Mouse (Mus musculus) mouse embryonic stem cell (cell line): ENCODE measurements around the gene Ints3.

ENCODE experiments used
- in situ Hi-C, 2 experiments: fragments of 300-500 bp; cut with MboI; formaldehyde crosslinking; loops; 1 replicate in 1 of 2; 3 replicates in 1 of 2; pipeline ENCODE4 v1.14.3; 2019 to 2020; ENCODE audit warnings: low sequenced_read_pairs in 2 of 2, low pct_unique_long_range_greater_than_20kb in 1 of 2, mixed read lengths in 1 of 2; ENCODE audit not compliant: unreplicated experiment in 1 of 2

Gene Ints3

GRCm38 (mm10) chr3:90433381-90434020 lies at the start of gene Ints3:
Gene Ints3 (minus strand): TSS chr3:90433622.
- in situ Hi-C loops, result loop anchor here in 1 of 2 experiments (5.0 kb wide), 1 partner anchor 34 kb away; the partner anchor contains the start of gene Npr1

GRCm38 (mm10) chr3:90475831-90476611 lies 42.6 kb upstream of the Ints3 start, which contains the start of gene Ilf2:
Gene Ilf2 (plus strand): TSS chr3:90476126.
- in situ Hi-C loops, result loop anchor here (25.0 kb wide), 1 partner anchor 439 kb away; no protein-coding TSS in a partner anchor

DNA sequence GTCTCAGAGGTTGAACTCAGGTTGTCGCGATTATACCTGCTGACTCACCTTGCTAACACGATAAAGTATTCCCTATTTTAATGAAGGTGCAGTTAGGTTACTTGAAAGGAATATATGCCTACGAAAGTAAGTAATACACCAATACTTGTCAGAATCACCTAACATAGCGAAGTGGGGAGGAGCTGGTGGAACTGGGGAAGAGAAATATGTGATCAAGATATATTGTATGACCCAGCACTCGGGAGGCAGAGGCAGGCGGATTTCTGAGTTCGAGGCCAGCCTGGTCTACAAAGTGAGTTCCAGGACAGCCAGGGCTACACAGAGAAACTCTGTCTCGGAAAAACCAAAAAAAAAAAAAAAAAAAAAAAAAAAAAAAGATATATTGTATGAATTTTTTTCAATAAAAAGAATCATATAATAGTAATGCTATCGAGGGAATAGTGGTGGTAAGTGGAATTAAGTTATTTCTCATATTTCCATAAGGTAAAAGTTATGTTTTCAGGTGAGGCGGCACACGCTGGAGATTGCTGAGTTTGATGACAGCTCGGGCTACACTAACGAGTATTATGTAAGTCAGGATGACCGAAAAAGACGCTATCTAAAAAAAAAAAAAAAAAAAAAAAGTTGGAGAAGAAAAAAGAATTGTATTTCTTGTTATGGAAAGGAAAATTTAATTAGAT lies 41.9 kb upstream of the Ints3 start:
- in situ Hi-C loops, result loop anchor here (25.0 kb wide), 1 partner anchor 438 kb away; no protein-coding TSS in a partner anchor

DNA sequence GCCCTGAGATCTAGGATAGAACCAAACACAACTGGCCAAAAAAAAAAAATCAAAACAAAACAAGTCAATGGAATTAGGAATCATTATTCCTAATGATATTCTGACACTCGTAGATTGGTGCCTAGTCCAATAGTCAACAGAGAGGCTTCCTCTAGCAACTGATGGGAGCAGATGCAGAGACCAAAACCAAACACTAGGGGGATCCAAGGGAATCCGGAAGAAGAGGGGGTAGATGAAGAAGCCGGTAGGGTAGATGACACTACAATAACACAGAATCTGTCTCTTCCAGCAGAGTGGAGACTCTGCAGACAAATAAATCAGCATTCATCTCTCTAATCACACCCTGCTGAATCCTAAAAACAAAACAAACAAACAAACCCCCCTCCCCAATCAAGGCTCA lies 38.8 kb upstream of the Ints3 start:
- in situ Hi-C loops, result no loop called here

- in situ Hi-C loops, result loop anchor here (5.0 to 10.0 kb wide), 3 partner anchors 35 to 53 kb away; partner anchors contain the start of gene Ints3 (in 1 of the 2)
These were observed 34.3 kb upstream of the Ints3 start for GRCm38 (mm10) chr3:90467618-90468300.

DNA sequence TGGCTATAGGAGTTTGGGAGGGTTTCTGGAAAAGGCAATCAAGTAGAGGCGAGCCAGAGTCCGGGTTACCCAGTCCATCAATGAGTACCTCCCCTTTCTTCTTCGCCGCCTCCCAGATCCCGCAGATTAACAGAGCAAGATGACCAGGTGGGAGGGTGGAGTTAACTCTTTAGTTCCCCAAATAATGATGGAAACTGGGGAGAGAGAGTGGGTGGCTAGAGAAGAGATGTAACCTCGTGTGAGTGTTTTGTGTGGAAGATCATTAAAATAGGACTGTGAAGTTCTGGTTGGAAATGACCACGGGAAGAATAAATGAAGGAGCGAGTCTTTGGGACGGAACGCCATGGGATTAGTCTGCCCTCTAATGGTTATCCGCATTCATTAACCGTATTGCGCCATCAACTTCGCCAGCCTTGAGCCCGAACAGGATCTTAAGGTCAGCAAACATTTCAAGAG lies 32.9 kb upstream of the Ints3 start:
- in situ Hi-C loops, result loop anchor here (5.0 to 10.0 kb wide), 3 partner anchors 34 to 52 kb away; partner anchors contain the start of gene Ints3 (in 1 of the 2)

DNA sequence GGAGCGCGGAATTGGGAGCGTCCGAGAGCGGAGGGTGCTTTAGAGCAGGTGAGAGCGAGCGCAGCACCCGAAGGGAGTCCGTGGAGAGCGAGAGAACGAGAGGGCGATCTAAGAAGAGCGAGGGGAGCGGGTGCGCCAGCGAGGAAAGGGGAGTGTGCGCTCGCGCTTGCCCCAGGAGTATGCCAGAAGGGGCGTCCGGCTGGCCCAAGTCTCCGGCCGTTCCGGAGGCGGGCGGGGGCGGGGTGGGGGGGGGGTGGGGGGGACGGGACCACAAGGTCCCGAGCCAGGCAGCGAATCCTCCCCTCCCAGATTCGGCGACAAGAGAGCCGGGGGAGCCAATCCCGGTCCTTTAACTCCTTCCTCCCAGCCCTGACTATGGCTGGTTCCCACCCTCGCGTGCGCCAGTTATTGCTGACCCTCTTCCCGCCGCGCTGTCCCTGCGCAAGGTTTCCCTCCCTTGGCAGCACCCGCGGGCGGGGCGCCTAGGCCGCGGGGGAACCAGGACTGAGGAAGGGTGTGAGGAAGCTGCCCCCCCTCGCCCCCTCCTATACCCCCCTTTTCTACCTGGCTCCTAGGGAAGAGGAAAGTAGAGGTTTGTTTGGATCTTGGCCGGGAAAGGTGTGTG lies 32.4 kb upstream of the Ints3 start, which contains the start of gene Npr1:
Npr1 (minus strand) TSS at position 181 of the 625 bp plus-strand sequence.
- in situ Hi-C loops, result loop anchor here (5.0 to 10.0 kb wide), 3 partner anchors 33 to 51 kb away; partner anchors contain the start of gene Ints3 (in 1 of the 2)

- in situ Hi-C loops, result loop anchor here (5.0 to 10.0 kb wide), 3 partner anchors 33 to 50 kb away; partner anchors contain the start of gene Ints3 (in 1 of the 2)
These were observed 31.8 kb upstream of the Ints3 start for GRCm38 (mm10) chr3:90465081-90465685.

DNA sequence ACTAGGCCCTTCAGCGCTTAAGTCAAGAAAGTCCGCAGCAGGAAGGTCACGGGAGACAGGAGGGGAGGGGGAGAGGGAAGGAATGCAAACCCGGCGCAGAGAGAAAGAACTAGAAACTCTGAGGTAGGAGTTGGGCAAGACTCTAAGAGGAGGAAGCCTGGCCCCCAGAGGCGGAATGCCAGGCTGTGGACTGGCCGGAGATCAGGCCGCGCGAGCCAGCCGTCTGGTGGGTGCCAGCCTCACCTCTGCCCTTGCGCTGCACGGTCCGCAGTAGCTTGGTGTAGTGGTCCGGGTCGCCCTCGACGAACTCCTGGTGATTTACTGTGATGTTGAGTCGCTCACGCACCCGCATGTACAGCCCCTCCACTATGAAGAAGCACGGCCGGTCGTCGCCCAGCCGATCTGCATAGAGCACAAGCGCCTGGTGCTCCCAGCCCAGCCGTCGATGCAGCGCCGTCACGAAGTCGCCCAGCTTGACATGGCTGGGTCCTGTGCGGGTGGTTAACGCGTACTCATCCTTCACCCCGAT lies 31.2 kb upstream of the Ints3 start:
- in situ Hi-C loops, result loop anchor here (5.0 to 10.0 kb wide), 3 partner anchors 32 to 50 kb away; partner anchors contain the start of gene Ints3 (in 1 of the 2)

GRCm38 (mm10) chr3:90462579-90462978 lies 29.2 kb upstream of the Ints3 start:
- in situ Hi-C loops, result loop anchor here in 1 of 2 experiments (10.0 kb wide), 1 partner anchor 48 kb away; no protein-coding TSS in a partner anchor

DNA sequence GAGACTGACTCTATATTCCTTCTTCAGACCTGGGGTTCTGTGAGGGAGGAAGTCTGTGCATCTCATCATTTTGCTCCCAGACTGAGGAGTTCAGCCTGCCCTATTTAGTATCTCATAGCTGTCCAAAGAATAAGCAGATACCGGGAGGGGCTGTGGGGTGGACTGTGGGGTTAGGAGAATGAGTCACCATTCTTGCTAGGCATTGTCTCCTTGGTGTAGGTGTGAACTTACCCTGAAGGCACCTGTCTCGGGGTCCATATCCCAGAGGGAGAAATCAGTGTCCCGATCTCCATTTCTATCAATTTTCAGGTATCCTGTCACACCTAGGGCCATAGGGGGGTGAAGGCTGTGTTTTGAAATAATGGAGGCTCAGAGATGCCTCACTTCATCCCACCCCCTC lies 28.5 kb upstream of the Ints3 start:
- in situ Hi-C loops, result loop anchor here in 1 of 2 experiments (10.0 kb wide), 1 partner anchor 47 kb away; no protein-coding TSS in a partner anchor

GRCm38 (mm10) chr3:90460315-90460714 lies 26.9 kb upstream of the Ints3 start:
- in situ Hi-C loops, result loop anchor here in 1 of 2 experiments (10.0 kb wide), 1 partner anchor 46 kb away; no protein-coding TSS in a partner anchor

DNA sequence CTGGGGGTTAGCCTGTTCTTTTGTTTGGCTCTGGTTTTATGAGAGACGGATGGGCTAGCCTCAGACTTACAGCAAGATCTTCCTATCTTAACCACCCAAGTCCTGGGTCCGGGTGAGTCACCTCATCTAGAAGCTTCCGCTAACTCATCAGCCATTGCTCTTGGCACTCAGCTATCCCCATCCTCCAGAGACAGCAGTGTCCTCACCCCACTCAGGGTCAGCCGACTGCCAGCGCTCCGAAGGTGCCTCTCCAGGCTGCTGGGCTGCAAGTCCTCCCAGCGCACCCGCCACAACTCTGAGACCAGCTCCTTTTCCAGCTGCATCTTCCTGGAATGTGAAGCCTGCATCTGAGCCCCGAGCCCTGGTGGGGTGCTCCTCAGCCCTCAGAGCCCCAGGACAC lies 26.3 kb upstream of the Ints3 start:
- in situ Hi-C loops, result loop anchor here in 1 of 2 experiments (10.0 kb wide), 1 partner anchor 45 kb away; no protein-coding TSS in a partner anchor

DNA sequence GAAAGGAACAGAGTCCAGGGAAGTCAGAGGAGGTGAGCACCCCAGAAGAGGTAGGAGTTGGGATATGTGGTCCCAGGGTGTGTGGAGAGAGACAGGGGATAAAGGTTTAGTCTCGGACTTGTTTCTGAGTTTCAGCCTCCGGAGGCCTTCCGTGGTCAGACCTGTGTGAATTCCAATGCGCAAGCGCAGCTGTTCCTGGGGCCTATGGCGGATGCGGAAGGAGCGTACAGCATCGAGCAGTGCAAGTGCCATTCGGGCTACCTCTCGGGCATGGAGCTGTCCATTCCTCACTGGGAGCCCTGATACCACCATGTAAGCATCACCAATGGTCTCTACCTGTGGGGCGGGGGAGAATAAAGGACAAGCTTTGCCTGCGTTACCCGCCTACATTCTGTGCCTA lies 21.5 kb upstream of the Ints3 start:
- in situ Hi-C loops, result no loop called here

- in situ Hi-C loops, result no loop called here
These were observed 18.1 kb upstream of the Ints3 start for GRCm38 (mm10) chr3:90451396-90452095.

DNA sequence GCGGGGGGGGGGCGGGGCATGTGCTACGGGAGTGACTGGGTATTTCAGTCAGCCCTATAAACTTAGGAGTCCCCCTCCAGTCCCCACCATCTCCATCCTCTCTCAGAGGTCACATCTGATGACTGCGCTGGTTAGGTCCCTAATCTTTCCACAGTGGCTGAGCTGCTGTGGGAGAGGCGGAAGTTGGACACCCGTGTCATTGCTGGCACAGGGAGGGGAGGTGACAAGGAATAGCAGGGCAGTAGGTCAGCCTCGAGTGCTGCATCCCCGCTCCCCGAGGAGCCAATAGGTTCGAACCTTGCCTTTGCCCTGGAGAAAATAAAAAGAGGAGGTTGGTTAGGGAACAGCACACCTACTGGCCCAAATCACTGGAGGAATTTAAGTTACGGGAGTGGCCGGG lies 17.5 kb upstream of the Ints3 start:
- in situ Hi-C loops, result no loop called here
